In genomic region chr12:21133972-21134859, GRCm38 (mm10) we compare ENCODE assay signal across 9 mouse cellular contexts.
DNase-seq lines count a peak whose midpoint lies in the region; ATAC-seq lines count a peak whose summit lies in the region.
"Had no signal": no experiment of that assay in that cellular context is flagged by ENCODE, and none has a peak within 500 bp of the region (broad histone marks: within the 10 kb centered on the region; RNA-seq: fewer than 3 reads in every experiment).

No protein-coding gene starts in this region.

- peak overlapping the region; percentile 67 for H3K27ac ChIP-seq in forebrain, embryonic 10.5 days
- H3K27ac ChIP-seq in forebrain, embryonic 15.5 days (replicated peaks) = no peak overlapping the region; the same call in 1 of the 2 replicates
- no peak overlapping the region for H3K27ac ChIP-seq in midbrain, embryonic 16.5 days (ENCODE audit: low read length)
- H3K27ac ChIP-seq in midbrain, embryonic 15.5 days = no peak overlapping the region
- H3K27ac ChIP-seq: liver, embryonic 15.5 days had no signal

- peaks cover 77% of the 10 kb centered on the region for H3K4me1 ChIP-seq in forebrain, embryonic 10.5 days
- peaks cover 76% of the 10 kb centered on the region for H3K4me1 ChIP-seq in forebrain, embryonic 15.5 days
- peaks cover 34% of the 10 kb centered on the region for H3K4me1 ChIP-seq in midbrain, embryonic 16.5 days (ENCODE audit: control insufficient read depth, insufficient read depth, low read length)
- peaks cover 50% of the 10 kb centered on the region for H3K4me1 ChIP-seq in midbrain, embryonic 15.5 days

- no peak overlapping the region for H3K4me3 ChIP-seq in forebrain, embryonic 10.5 days
- H3K4me3 ChIP-seq in forebrain, embryonic 15.5 days = no peak overlapping the region
- H3K4me3 ChIP-seq in midbrain, embryonic 16.5 days (ENCODE audit: low read depth, low read length) = no peak overlapping the region
- no peak overlapping the region for H3K4me3 ChIP-seq in midbrain, embryonic 15.5 days
- H3K4me3 ChIP-seq: liver, embryonic 15.5 days had no signal

- H3K36me3 ChIP-seq in forebrain, embryonic 10.5 days (replicated peaks) = 0 out of 2 replicates have a peak, but pooled peaks cover 5% of the 10 kb centered on the region
- no peaks in the 10 kb centered on the region for H3K36me3 ChIP-seq in forebrain, embryonic 15.5 days
- H3K36me3 ChIP-seq in midbrain, embryonic 16.5 days (ENCODE audit: control insufficient read depth, insufficient read depth, low read length) = no peaks in the 10 kb centered on the region
- no peaks in the 10 kb centered on the region for H3K36me3 ChIP-seq in midbrain, embryonic 15.5 days (replicated peaks)
- H3K36me3 ChIP-seq: liver, embryonic 15.5 days had no signal

- no peak overlapping the region for H3K9ac ChIP-seq in forebrain, embryonic 15.5 days (replicated peaks)
- no peak overlapping the region for H3K9ac ChIP-seq in midbrain, embryonic 16.5 days (ENCODE audit: low read depth, low read length)
- H3K9ac ChIP-seq in midbrain, embryonic 15.5 days = no peak overlapping the region
- H3K9ac ChIP-seq: liver, embryonic 15.5 days had no signal

- intact Hi-C loops in heart, postnatal 14 days (cut with DNase I) = loop anchor here (2.0 kb wide), 1 partner anchor 21 kb away; no protein-coding TSS in a partner anchor

- H3K4me2 ChIP-seq in forebrain, embryonic 15.5 days (replicated peaks) = no peak overlapping the region
- no peak overlapping the region for H3K4me2 ChIP-seq in midbrain, embryonic 16.5 days (ENCODE audit: low read length)
- no peak overlapping the region; the same call in 1 of the 2 replicates for H3K4me2 ChIP-seq in midbrain, embryonic 15.5 days
- H3K4me2 ChIP-seq: liver, embryonic 15.5 days had no signal

- no peak for ATAC-seq in forebrain, embryonic 15.5 days (replicated peaks)
- peak; percentile 16; the same call in 1 of the 2 replicates for ATAC-seq in midbrain, embryonic 16.5 days
- no peak; the same call in 1 of the 2 replicates for ATAC-seq in midbrain, embryonic 15.5 days (replicated peaks)

- WGBS in forebrain, embryonic 10.5 days = 55% methylated on average over 17 of the region's 17 CpGs
- WGBS in forebrain, embryonic 15.5 days = 37% methylated on average over 17 of the region's 17 CpGs
- 42% methylated on average over 17 of the region's 17 CpGs for WGBS in midbrain, embryonic 16.5 days
- 46% methylated on average over 17 of the region's 17 CpGs for WGBS in midbrain, embryonic 15.5 days

- no peak for DNase-seq in forebrain, embryonic 10.5 days (ENCODE audit: extremely low spot score, low spot score)
- DNase-seq in induced T-regulatory cell, adult 2 months (ENCODE audit: low read depth) = peak; percentile 20
- peak; percentile 36 for DNase-seq in thymus, postnatal 0 days (ENCODE audit: low spot score)
- no peak for DNase-seq in c-Kit-positive CD71-positive TER-119-positive erythroid progenitor cells, embryonic 14.5 days (ENCODE audit: low spot score)
- DNase-seq in heart, postnatal 14 days = no peak

- H3K27me3 ChIP-seq in forebrain, embryonic 10.5 days (ENCODE audit: poor library complexity, severe bottlenecking) = no peaks in the 10 kb centered on the region
- no peaks in the 10 kb centered on the region for H3K27me3 ChIP-seq in forebrain, embryonic 15.5 days
- no peaks in the 10 kb centered on the region for H3K27me3 ChIP-seq in midbrain, embryonic 16.5 days (ENCODE audit: control insufficient read depth, insufficient read depth, low read depth, low read length)
- no peaks in the 10 kb centered on the region for H3K27me3 ChIP-seq in midbrain, embryonic 15.5 days (replicated peaks)
- H3K27me3 ChIP-seq: liver, embryonic 15.5 days had no signal

- H3K9me3 ChIP-seq in forebrain, embryonic 10.5 days = no peaks in the 10 kb centered on the region
- H3K9me3 ChIP-seq in forebrain, embryonic 15.5 days = no peaks in the 10 kb centered on the region
- H3K9me3 ChIP-seq in midbrain, embryonic 16.5 days (replicated peaks; ENCODE audit: control insufficient read depth, low read length, poor library complexity, severe bottlenecking) = no peaks in the 10 kb centered on the region
- no peaks in the 10 kb centered on the region for H3K9me3 ChIP-seq in midbrain, embryonic 15.5 days
- H3K9me3 ChIP-seq: liver, embryonic 15.5 days had no signal

Comparison
In these comparisons a context has a peak if more than half of its experiments do, and no peak if none do; other contexts are left out.
1. DNase-seq: peak in induced T-regulatory cell, adult 2 months (single experiment) and thymus, postnatal 0 days (single experiment); none in forebrain, embryonic 10.5 days (single experiment), c-Kit-positive CD71-positive TER-119-positive erythroid progenitor cells, embryonic 14.5 days (single experiment) and heart, postnatal 14 days (0 of 2).